Mouse (Mus musculus) kidney, adult 2 months (tissue): ENCODE data around the gene Alg1. TPM values are rescaled to one million over a fixed set of nuclear protein-coding genes. Genes with fewer than 3 reads are reported as not detected.
A peak's percentile ranks its signal among the peaks of the same experiment; 100 is the strongest.

ENCODE experiments used
- DNase-seq: peaks from one replicate; pipeline ENCODE4 v3.0.0; 2021
- H3K27ac ChIP-seq: fragments of 200-500 bp; 2 replicates; pipeline ENCODE4 v1.5.1; 2012; ENCODE audit warnings: low read depth, low read length, control low read depth, inconsistent platforms; ENCODE audit not compliant: insufficient read depth
- H3K27me3 ChIP-seq: fragments of 200-500 bp; replicated peaks from 2 replicates; pipeline ENCODE4 v1.6.1; 2012; ENCODE audit warnings: mild to moderate bottlenecking, moderate library complexity, low read length, inconsistent platforms; ENCODE audit not compliant: control insufficient read depth, insufficient read depth
- H3K36me3 ChIP-seq: fragments of 200-500 bp; 2 replicates; pipeline ENCODE4 v1.6.1; 2012; ENCODE audit warnings: mild to moderate bottlenecking, moderate library complexity, low read length, inconsistent platforms; ENCODE audit not compliant: control insufficient read depth, insufficient read depth
- H3K4me1 ChIP-seq: fragments of 200-500 bp; 2 replicates; pipeline ENCODE4 v1.6.1; 2011; ENCODE audit warnings: low read length; ENCODE audit not compliant: control insufficient read depth, insufficient read depth
- H3K4me3 ChIP-seq: fragments of 200-500 bp; 2 replicates; pipeline ENCODE4 v1.5.1; 2011; ENCODE audit warnings: mild to moderate bottlenecking, low read depth, low read length, control low read depth; ENCODE audit not compliant: insufficient read depth
- CTCF ChIP-seq: fragments of 200-500 bp; conservative IDR thresholded peaks from 2 replicates; pipeline ENCODE4 v1.5.1; 2011; ENCODE audit warnings: low read depth, mild to moderate bottlenecking, control low read depth, low read length, moderate library complexity, mixed read lengths; ENCODE audit not compliant: insufficient read depth, insufficient read length
- POLR2A ChIP-seq: fragments of 200-500 bp; IDR thresholded peaks from one replicate; pipeline ENCODE4 v1.6.1; 2011; ENCODE audit warnings: low read depth, low read length, control low read depth
- WGBS: fragments of 180-500 bp; shearing (Covaris S2); methylation state at CpG from one replicate; pipeline ENCODE4 v1.1.7; 2018; 5-methylcytosine and 5-hydroxymethylcytosine counted together
- polyA plus RNA-seq: library from polyadenylated mRNA; depleted of rRNA; stranded (reverse); fragments of >200 nt; gene quantifications from 2 replicates; pipeline ENCODE4 v1.2.3, GENCODE M21; 2012

Alg1 gene
- polyA plus RNA-seq, 1 experiment = 71.1 TPM

- WGBS = under 1% methylated on average over 36 of the region's 36 CpGs
- H3K27ac ChIP-seq = no peak overlapping the region
Measured at GRCm38 (mm10) chr16:5203200-5203599, 30.2 kb upstream of the Alg1 start.

GRCm38 (mm10) chr16:5203668-5204433 is 29.6 kb upstream of the Alg1 start, which contains the start of gene Nagpa:
Gene Nagpa (minus strand): TSS chr16:5204012.
- peak; percentile 90 for DNase-seq
- Histone ChIP-seq H3K27me3 (no peaks in the 10 kb centered on the region), H3K27ac (peak within 1 kb of the TSS; percentile 12; the same call in 1 of the 2 replicates), H3K4me3 (peak within 1 kb of the TSS; percentile 82), H3K4me1 (no peaks in the 10 kb centered on the region), H3K36me3 (peaks cover 1% of the 10 kb centered on the region; the same call in 1 of the 2 replicates)
- WGBS = 3% methylated on average over 40 of the region's 40 CpGs
- TF ChIP-seq CTCF = no peak
- peak; percentile 26 for TF ChIP-seq POLR2A

More at GRCm38 (mm10) chr16:5203200-5203599, 30.2 kb upstream of the Alg1 start:
- Histone ChIP-seq H3K4me3 (peak overlapping the region; percentile 82), H3K36me3 (peaks cover 1% of the 10 kb centered on the region; the same call in 1 of the 2 replicates), H3K4me1 (no peaks in the 10 kb centered on the region), H3K27me3 (no peaks in the 10 kb centered on the region)
- no peak for TF ChIP-seq POLR2A
- DNase-seq = peak; percentile 27

- Histone ChIP-seq H3K4me3 (no peak overlapping the region), H3K27ac (no peak overlapping the region), H3K27me3 (no peaks in the 10 kb centered on the region), H3K4me1 (no peaks in the 10 kb centered on the region), H3K36me3 (peaks cover under 1% of the 10 kb centered on the region; the same call in 1 of the 2 replicates)
- TF ChIP-seq POLR2A (no peak), CTCF (no peak)
- DNase-seq = no peak
- WGBS = 96% methylated on average over 5 of the region's 5 CpGs
Measured at GRCm38 (mm10) chr16:5205431-5205970, 27.9 kb upstream of the Alg1 start.

- Histone ChIP-seq H3K27ac (no peak overlapping the region), H3K27me3 (no peaks in the 10 kb centered on the region), H3K4me1 (no peaks in the 10 kb centered on the region), H3K4me3 (no peak overlapping the region), H3K36me3 (no peaks in the 10 kb centered on the region)
- DNase-seq = no peak
- no peak for TF ChIP-seq POLR2A
- TF ChIP-seq CTCF = no peak
- 74% methylated on average over 5 of the region's 5 CpGs for WGBS
Measured at GRCm38 (mm10) chr16:5206051-5206450, 27.4 kb upstream of the Alg1 start.

GRCm38 (mm10) chr16:5210365-5210764 is 23.1 kb upstream of the Alg1 start:
- H3K4me1 ChIP-seq = no peaks in the 10 kb centered on the region
- H3K27me3 ChIP-seq = no peaks in the 10 kb centered on the region
- H3K4me3 ChIP-seq = no peak overlapping the region
- DNase-seq = no peak
- no peak overlapping the region for H3K27ac ChIP-seq
- WGBS = 66% methylated on average over 2 of the region's 2 CpGs
- no peaks in the 10 kb centered on the region for H3K36me3 ChIP-seq
- TF ChIP-seq CTCF (no peak), POLR2A (no peak)

GRCm38 (mm10) chr16:5212150-5212549 is 21.3 kb upstream of the Alg1 start:
- WGBS = 86% methylated on average over 3 of the region's 3 CpGs
- TF ChIP-seq POLR2A (no peak), CTCF (no peak)
- H3K4me1 ChIP-seq = no peaks in the 10 kb centered on the region
- no peaks in the 10 kb centered on the region for H3K36me3 ChIP-seq
- no peak overlapping the region for H3K4me3 ChIP-seq
- H3K27ac ChIP-seq = no peak overlapping the region
- no peak for DNase-seq
- no peaks in the 10 kb centered on the region for H3K27me3 ChIP-seq

- no peaks in the 10 kb centered on the region for H3K27me3 ChIP-seq
- 89% methylated on average over 2 of the region's 2 CpGs for WGBS
- TF ChIP-seq CTCF (no peak), POLR2A (no peak)
Measured at GRCm38 (mm10) chr16:5214126-5214525, 19.3 kb upstream of the Alg1 start.

More at GRCm38 (mm10) chr16:5214126-5214525, 19.3 kb upstream of the Alg1 start:
- H3K27ac ChIP-seq = no peak overlapping the region
- H3K36me3 ChIP-seq = no peaks in the 10 kb centered on the region
- DNase-seq = no peak
- 0 out of 2 replicates have a peak, but pooled peaks cover 2% of the 10 kb centered on the region for H3K4me1 ChIP-seq
- no peak overlapping the region for H3K4me3 ChIP-seq
